Mouse (Mus musculus) megakaryocyte, embryonic 14.5 days (primary cell): ENCODE results near the gene Wrap53. TPM values are rescaled to one million over a fixed set of nuclear protein-coding genes. Genes with fewer than 3 reads are reported as not detected.
"Not testable (repeated sequence)": the region's sequence is repeated elsewhere in the genome, so short reads cannot be mapped to it uniquely, and the experiment has no call there.

ENCODE experiments used
- H3K27me3 ChIP-seq: replicated peaks from 2 replicates; pipeline ENCODE3; 2012; ENCODE audit warnings: inconsistent platforms
- H3K36me3 ChIP-seq: replicated peaks from 2 replicates; pipeline ENCODE3; 2012; ENCODE audit warnings: low read length, inconsistent platforms, mixed read lengths
- H3K4me1 ChIP-seq: 2 replicates; pipeline ENCODE4 v1.6.1; 2012; ENCODE audit warnings: inconsistent platforms
- H3K4me3 ChIP-seq: replicated peaks from 2 replicates; pipeline ENCODE3; 2012; ENCODE audit warnings: moderate library complexity, mild to moderate bottlenecking, inconsistent platforms
- H3K9me3 ChIP-seq: 2 replicates; pipeline ENCODE4 v1.6.1; 2012; ENCODE audit warnings: inconsistent platforms
- FLI1 ChIP-seq: IDR thresholded peaks from 2 replicates; pipeline ENCODE4 v1.6.1; 2012; ENCODE audit warnings: low read length, inconsistent platforms, mixed read lengths
- GATA1 ChIP-seq: IDR thresholded peaks from 3 replicates; pipeline ENCODE4 v1.6.1; 2012; ENCODE audit warnings: mixed read lengths, low read length, inconsistent platforms, borderline replicate concordance
- polyA plus RNA-seq: library from polyadenylated mRNA; stranded (reverse); fragments of >175 nt; gene quantifications from 2 replicates; pipeline ENCODE4 v1.2.3, GENCODE M21; 2012; ENCODE audit warnings: low replicate concordance; ENCODE audit not compliant: insufficient read depth

Gene Wrap53
- polyA plus RNA-seq, 1 experiment: 19.7 TPM

DNA sequence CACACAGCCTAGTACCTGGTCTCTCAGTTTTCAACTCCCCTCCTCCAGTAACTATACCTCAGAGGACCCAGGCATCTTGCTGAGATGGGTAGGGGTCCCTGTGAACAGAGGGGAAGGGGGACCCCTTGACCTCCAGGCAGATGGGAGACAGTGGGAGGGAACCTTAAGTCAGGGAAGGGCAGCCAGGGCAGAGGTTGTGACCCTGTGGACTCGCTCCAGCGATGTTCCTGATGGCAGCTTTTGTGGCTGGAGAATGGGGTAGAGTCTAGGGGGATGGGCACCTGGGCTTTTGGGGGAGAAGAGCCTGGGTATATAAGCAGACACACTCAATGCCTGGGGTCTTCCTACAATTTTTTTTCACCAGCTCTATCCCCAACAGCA, 26.7 kb downstream of the Wrap53 start:
- Histone ChIP-seq H3K9me3 (peaks cover 10% of the 10 kb centered on the region), H3K36me3 (peaks cover 2% of the 10 kb centered on the region), H3K27me3 (peaks cover 70% of the 10 kb centered on the region), H3K4me1 (peaks cover 19% of the 10 kb centered on the region), H3K4me3 (no peak overlapping the region)
- TF ChIP-seq FLI1: no peak
- no peak for TF ChIP-seq GATA1

DNA sequence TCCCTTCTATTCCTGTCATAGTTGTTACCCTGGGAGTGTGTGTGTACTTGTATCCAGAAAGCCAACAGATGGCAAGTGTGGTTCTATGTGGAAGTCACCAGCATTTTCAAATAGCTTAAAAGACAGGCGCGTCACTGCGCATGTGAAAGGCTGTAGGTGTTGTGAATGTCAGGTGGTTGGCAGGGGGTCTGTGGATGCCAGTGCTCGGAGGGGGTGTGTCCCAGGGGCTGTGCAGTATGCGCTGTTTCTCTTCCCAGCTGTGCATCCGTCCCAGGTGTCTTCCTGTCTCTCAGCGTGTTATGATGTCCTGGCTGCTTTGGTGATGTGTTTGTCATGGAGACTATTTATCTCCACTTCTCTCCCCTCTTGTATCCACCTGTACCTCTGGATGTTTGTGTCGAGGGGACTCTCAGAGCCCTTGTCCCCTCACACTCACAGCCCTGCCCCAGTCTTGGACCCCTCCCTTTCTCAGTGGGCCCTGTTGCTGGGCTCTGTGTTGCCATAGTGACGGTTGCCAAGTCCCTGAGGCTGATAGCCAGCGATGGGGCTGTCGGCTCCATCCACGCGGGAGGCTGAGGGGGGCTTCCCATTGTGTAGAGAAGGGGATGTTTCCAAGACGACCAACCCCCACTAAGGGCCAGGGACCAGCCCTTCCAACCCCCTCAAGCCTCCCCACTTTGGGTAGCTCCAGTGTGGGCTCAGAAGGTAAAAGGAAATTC, 27.3 kb downstream of the Wrap53 start:
- peaks cover 71% of the 10 kb centered on the region for H3K27me3 ChIP-seq
- H3K4me3 ChIP-seq: no peak overlapping the region
- H3K36me3 ChIP-seq: peaks cover 2% of the 10 kb centered on the region
- no peak for TF ChIP-seq FLI1
- TF ChIP-seq GATA1: no peak
- H3K9me3 ChIP-seq: peaks cover 10% of the 10 kb centered on the region
- H3K4me1 ChIP-seq: peaks cover 19% of the 10 kb centered on the region

DNA sequence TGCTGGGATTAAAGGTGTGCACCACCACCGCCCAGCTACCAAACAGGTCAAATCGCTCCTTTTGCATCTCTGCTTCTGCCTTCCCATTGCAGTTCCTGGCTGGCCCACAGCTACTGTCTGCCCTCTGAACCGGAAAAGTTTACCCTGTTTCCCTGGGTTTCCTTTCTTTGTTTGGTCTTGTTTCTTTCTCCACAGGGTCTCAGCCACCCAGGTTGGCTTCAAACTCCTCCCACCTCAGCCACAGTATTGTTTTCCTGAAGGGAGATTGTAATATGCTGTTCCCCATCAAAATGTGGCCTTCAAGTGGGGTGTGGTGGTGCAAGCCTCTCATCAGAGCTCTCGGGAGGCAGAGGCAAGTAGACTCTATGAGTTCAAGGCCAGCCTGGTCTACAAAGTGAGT, 28.7 kb downstream of the Wrap53 start:
- Histone ChIP-seq H3K36me3 (peaks cover 2% of the 10 kb centered on the region), H3K9me3 (peaks cover 10% of the 10 kb centered on the region), H3K4me3 (no peak overlapping the region), H3K4me1 (peaks cover 31% of the 10 kb centered on the region), H3K27me3 (peaks cover 71% of the 10 kb centered on the region)
- no peak for TF ChIP-seq FLI1
- no peak for TF ChIP-seq GATA1

DNA sequence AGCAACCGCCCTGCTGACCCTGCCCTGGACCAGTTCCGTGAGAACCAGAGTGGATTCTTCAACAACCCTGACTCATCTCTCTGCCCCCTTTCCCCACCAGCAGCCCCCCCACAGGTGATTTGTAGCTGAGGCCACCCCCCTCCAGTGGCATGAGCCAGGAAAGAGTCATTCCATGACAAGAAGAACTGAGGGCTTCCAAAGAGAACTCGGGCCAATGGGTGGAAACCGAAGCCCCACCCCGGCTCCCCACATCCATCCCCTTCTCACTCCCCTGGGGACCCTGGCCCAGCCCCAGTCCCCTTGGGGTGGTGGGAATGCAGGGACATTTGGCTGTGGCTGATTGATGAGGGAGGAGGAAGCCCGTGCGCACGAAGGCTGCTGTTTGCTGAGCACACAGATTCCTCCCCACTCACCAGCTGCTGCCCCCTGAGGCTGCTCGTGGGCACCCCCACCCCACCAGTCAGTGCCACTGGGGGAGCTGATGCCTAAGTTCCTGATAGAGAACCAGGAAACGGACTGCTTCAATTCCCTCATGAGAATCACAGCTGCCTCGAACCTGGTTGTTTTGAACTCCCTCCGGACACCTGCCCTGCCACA, 30.9 kb downstream of the Wrap53 start, which contains the start of gene Dnah2:
Gene Dnah2, minus strand, starts transcription at position 51 of the 597 bp plus-strand sequence.
- H3K4me1 ChIP-seq: peaks cover 26% of the 10 kb centered on the region
- H3K9me3 ChIP-seq: 0 out of 2 replicates have a peak, but pooled peaks cover 4% of the 10 kb centered on the region
- no peaks in the 10 kb centered on the region for H3K36me3 ChIP-seq
- TF ChIP-seq FLI1 (no peak), GATA1 (no peak)
- H3K4me3 ChIP-seq: no peak within 1 kb of the TSS
- peaks cover 82% of the 10 kb centered on the region for H3K27me3 ChIP-seq

DNA sequence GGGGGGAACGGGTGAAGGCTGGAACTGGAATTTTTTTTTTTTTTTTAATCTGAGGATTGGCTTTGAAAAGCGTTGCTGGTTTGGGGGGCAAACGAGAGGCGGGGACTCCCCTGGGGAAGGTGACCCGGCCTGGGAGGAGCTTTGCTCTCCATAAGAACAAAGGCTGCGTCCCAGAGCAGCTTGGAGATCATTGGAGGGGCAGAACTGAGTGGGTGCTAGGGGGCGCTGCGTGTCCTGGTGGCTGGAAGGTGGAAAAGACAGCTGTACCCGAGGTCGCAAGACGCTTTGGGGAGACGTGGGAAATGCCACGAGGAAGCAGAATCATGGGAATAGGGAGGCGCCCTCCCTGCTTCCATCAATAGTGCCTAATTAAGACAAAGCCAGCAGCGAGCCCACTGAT, 33.0 kb downstream of the Wrap53 start:
- H3K4me3 ChIP-seq: peak overlapping the region; percentile 90
- H3K4me1 ChIP-seq: peaks cover 24% of the 10 kb centered on the region

DNA sequence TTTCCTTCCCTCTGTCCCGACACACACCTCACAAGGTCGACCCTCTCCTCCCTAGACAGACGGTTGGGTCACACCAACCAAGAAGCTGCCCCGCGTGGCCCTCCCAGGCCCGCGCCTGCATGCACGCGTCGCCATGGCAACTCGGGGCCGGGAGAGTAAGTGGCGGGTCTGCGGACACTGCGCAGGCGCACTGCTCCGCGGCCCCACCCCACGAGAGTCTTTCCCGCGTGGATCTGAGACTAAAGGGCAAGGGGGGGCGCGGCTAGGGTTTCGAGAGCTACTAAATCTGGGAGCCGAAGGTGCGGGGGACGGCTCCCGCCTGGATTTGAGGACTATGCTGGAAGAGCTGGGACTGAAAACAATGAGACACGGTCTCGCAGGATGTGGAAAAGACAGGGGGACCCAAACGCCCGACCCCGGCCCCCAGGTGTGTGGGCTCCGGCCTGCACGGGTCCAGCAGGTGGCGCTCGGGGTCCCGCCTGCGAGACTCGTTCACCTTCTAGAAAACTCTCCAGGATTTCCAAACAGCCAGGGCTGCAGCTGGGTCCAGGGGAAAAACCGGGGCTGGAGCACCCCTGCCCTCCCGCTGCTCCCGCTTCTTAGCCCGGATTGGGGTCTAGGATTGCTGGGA, 33.5 kb downstream of the Wrap53 start:
- peaks cover 24% of the 10 kb centered on the region for H3K4me1 ChIP-seq
- no peaks in the 10 kb centered on the region for H3K9me3 ChIP-seq
- H3K4me3 ChIP-seq: peak overlapping the region; percentile 90
- peaks cover 74% of the 10 kb centered on the region for H3K27me3 ChIP-seq
- H3K36me3 ChIP-seq: no peaks in the 10 kb centered on the region
- TF ChIP-seq FLI1: no peak
- no peak for TF ChIP-seq GATA1

More for the DNA sequence above, 33.0 kb downstream of the Wrap53 start:
- H3K9me3 ChIP-seq: 0 out of 2 replicates have a peak, but pooled peaks cover 2% of the 10 kb centered on the region
- H3K36me3 ChIP-seq: no peaks in the 10 kb centered on the region
- no peak for TF ChIP-seq FLI1
- peaks cover 77% of the 10 kb centered on the region for H3K27me3 ChIP-seq

DNA sequence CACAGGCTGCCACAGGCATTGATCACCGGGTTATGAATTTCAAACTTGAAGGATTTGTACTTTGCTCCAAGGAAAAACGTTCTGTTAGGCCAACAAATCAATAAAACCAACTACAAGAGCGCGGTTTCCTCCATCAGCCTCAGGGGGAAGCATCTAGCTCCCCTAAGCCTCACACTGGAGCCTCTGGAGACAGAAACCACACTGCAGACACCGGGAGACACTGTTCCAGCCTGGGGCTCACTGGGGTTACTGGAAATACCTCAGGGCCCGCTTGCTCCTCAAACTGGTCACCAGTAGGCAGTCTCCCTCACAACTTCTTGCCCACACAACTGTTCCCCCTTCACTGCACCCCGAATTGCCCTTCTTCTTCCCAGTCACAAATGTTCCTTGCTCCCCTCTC, 34.1 kb downstream of the Wrap53 start:
- peaks cover 24% of the 10 kb centered on the region for H3K4me1 ChIP-seq
- H3K9me3 ChIP-seq: no peaks in the 10 kb centered on the region
- H3K36me3 ChIP-seq: no peaks in the 10 kb centered on the region
- no peak for TF ChIP-seq FLI1
- TF ChIP-seq GATA1: no peak
- peaks cover 71% of the 10 kb centered on the region for H3K27me3 ChIP-seq
- peak overlapping the region; percentile 90 for H3K4me3 ChIP-seq

DNA sequence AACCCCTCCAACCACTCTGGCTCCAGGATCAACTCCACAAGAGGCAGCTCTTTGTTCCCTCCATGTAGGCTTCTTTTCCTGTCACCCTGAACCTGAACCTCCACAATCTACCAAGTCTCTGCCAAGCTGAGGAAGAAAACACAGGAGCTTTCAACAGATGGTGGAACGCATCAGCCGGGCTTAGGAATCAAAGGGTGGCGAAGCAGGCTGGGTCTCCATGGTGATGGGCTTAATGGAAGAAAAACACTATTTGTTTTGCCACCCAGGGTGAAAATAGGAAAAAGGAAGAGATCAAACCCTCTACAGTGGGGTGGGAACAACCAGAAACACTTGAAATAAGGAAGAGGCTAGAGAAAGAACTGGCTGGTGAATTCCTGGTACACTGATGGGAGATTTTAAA, 36.5 kb downstream of the Wrap53 start:
- peaks cover 61% of the 10 kb centered on the region for H3K27me3 ChIP-seq
- H3K4me1 ChIP-seq: peaks cover 20% of the 10 kb centered on the region
- H3K9me3 ChIP-seq: no peaks in the 10 kb centered on the region
- no peak overlapping the region for H3K4me3 ChIP-seq
- no peaks in the 10 kb centered on the region for H3K36me3 ChIP-seq
- no peak for TF ChIP-seq FLI1
- no peak for TF ChIP-seq GATA1

DNA sequence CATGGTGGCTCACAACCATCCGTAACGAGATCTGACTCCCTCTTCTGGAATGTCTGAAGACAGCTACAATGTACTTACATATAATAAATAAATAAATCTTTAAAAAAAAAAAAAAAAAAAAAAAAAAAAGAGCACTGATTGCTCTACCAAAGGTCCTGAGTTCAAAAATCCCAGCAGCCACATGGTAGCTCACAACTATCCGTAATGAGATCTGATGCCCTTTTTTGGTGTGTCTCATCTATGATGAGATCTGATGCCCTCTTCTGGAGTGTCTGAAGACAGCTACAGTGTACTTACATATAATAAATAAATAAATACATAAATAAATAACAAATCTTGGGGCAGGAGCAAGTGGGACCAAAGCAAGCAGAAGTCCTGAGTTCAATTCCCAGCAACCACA, 38.3 kb downstream of the Wrap53 start:
- H3K36me3 ChIP-seq, H3K4me1 ChIP-seq, H3K4me3 ChIP-seq, H3K9me3 ChIP-seq: not testable (repeated sequence)
- peaks cover 57% of the 10 kb centered on the region for H3K27me3 ChIP-seq

DNA sequence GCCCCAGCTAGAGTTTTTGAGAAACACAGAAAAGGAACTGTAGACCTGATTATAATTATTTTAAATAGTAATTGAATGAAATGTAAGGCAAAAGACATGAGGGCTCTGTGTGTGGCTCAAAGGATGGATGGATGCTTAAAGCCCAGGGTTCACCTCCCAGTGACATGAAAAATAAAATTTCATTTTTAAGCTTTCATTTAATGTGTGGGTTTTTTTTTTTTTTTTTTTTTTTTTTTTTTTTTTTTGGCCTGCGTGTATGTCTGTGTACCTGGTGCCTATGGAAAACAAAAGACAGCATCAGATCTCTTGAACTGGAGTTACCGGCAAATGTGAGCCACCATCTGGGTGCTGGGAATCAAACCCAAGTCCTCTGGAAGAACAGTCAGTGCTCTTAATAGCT, 39.4 kb downstream of the Wrap53 start:
- no peak overlapping the region for H3K4me3 ChIP-seq
- no peaks in the 10 kb centered on the region for H3K36me3 ChIP-seq
- TF ChIP-seq GATA1 (no peak), FLI1 (no peak)
- H3K4me1 ChIP-seq: no peaks in the 10 kb centered on the region
- no peaks in the 10 kb centered on the region for H3K9me3 ChIP-seq
- peaks cover 47% of the 10 kb centered on the region for H3K27me3 ChIP-seq
